Mouse (Mus musculus) 3T3-L1 (cell line): ENCODE results near the gene Flt1.

Experiments used
- DNase-seq: peaks from one replicate; pipeline ENCODE4 v3.0.0-alpha.2; 2015; ENCODE audit warnings: low read depth, low spot score

Gene Flt1

GRCm38 (mm10) chr5:147724945-147725830, 623 bp downstream of the Flt1 start:
- no peak for DNase-seq

DNA sequence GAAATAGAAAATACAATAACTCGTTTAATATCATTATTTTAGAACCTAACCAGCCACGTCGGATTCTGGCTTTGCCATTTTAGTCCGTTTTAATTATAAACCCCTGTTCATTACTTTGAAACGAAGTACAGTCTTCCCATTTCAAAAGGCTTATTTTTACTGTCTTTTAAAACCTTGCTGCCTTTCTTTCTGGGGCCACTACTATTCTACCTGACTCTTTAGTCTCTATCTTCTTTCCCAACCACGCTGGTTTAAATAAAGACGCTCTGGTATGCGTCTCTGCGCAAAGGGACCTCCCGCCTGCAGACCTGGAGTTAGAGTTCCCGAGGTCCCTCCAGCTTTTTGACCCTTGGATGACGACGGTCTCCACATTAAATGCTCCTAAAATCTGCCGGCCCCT, 1.4 kb downstream of the Flt1 start:
- no peak for DNase-seq

GRCm38 (mm10) chr5:147723811-147724210, 2.0 kb downstream of the Flt1 start:
- no peak for DNase-seq

DNA sequence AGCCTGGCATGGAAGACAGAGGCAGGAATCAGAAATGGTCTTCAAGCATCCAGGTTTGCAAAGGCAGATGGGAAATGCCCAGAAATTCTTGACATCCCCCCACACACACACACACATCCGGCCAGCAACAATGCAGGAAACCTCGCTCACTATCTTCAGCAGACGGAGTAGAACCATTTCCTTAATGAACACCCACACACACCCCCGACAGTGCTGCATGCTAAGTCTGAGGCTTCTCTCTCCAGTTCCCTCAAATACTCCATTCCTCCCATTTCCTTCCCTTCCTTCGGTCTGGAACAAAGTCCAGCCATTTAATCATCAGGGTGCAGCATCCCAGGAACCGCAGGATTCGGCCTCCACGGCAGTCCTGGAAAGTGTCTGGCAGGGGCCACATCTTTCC, 4.4 kb downstream of the Flt1 start:
- DNase-seq, result no peak

- DNase-seq, result no peak
Observed at GRCm38 (mm10) chr5:147718335-147718734, 7.5 kb downstream of the Flt1 start.

- peak; percentile 13 for DNase-seq
Observed at GRCm38 (mm10) chr5:147716697-147717217, 9.1 kb downstream of the Flt1 start.

- no peak for DNase-seq
Observed at GRCm38 (mm10) chr5:147716276-147716675, 9.5 kb downstream of the Flt1 start.

GRCm38 (mm10) chr5:147715391-147715790, 10.4 kb downstream of the Flt1 start:
- no peak for DNase-seq

GRCm38 (mm10) chr5:147708500-147708899, 17.3 kb downstream of the Flt1 start:
- DNase-seq, result peak; percentile 39

GRCm38 (mm10) chr5:147707479-147707878, 18.3 kb downstream of the Flt1 start:
- peak; percentile 98 for DNase-seq

DNA sequence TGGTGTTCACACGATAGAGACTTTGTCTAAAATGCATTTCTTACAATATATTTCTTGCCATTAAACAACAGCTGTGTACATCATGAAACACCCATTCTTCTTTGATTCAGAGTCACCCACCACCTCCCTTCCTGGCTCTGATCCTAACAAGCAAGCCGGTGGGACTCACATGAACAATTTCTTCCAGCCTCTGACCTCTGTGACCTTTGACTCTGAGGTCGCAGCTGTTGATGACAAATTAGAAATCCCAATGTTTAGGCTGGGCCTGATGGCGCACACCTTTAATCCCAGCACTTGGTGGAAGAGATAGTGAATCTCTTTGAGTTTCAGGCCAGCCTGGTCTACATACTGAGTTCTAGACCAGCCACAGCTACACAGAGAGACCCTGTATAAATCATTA, 20.9 kb downstream of the Flt1 start:
- no peak for DNase-seq

- DNase-seq, result peak; percentile 94
Observed at GRCm38 (mm10) chr5:147702423-147702822, 23.4 kb downstream of the Flt1 start.

DNA sequence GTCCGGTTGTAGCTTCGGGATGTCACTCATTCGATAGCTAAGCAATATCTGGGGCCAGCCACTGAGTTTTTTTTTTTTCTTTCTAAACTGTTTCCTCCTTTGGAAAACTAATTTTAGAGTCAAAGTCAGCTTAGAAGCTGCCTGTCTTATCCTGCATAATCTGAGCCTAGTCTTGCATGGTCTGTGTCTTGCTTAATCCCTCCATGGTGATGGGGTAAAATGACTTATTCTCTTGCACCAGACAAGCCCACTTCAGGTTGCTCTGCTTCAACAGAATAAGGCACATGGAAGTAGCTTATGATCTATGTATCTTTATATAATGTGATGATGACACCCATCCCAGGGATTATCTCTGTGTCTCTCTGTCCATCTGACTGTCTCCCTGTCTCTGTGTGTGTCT, 24.8 kb downstream of the Flt1 start:
- DNase-seq, result no peak

DNA sequence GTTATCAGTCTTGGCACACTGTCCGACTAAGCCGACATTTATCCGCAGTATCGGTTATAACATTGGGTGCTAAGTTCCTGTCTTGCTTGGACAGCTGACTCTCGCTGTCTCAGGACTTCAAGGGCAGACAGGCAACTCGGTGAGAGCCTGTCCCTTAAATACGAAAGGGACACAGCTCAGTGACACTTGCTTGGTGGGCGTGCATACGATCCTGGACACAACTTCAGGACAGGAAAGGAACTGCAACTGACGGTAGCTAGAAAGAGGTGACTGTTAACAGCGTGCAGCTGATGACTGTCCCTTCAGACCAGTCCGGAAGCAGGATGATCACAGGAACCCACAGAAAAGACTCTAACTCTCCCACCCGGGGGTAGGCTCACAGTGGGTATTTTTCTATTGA, 27.8 kb downstream of the Flt1 start:
- DNase-seq, result no peak

GRCm38 (mm10) chr5:147697165-147697564, 28.6 kb downstream of the Flt1 start:
- no peak for DNase-seq

DNA sequence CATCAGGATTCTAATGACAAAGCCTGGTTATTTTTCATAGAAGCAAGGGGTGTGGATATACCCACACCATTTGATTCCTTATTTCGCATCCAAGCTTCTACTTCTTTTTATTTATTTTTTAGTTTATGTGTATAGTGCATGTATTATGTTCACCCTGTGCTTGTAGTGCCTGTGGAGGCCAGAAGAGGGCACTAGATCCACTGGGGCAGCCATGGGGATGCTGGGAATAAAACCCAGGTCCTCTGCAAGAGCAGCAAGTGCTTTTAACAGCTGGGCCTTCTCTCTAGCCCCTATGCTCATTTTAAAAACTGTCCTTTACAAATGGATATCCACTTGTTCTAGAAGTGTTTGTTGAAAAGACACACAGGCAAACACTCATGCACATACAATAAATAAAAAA, 33.2 kb downstream of the Flt1 start:
- DNase-seq, result no peak

- DNase-seq, result no peak
Observed at GRCm38 (mm10) chr5:147683707-147684323, 42.0 kb downstream of the Flt1 start.

DNA sequence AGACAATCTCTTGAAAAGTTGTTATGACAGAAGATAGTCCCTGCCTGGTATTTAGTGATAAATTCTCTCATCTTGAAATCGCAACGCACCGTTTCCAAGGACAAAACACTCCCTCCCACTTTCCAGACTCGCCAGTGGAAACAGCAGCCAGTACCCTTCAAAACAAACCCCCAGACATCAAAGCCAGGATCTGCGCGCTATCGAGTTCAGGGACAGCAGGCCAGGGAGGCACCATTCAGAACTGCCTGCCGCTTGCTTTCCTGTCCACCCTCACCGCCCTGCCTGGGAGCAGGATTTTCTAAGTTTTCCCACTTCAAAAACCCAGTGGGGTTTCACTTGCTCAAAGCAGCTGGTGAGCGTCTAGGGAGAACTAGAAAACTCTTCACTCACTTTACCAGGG, 44.6 kb downstream of the Flt1 start:
- DNase-seq, result no peak

DNA sequence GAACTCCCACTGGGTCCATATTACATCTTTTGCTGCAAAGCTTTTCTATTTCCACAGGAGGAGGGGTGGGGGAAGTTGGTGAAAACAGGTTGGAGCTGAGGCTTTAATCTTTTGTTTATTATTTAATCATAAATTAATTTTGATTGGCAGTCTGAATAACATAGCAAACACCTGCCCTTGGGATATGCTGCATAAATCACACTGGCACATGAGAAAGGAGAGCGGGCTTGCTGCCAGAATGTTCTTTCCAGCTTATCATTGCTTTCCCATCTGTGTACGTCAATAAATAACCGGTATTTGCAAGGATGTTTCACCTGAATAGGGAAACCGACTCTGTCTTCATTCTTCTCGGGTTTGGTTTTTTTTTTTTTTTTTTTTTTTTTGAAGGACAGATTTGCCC, 45.1 kb downstream of the Flt1 start:
- no peak for DNase-seq

DNA sequence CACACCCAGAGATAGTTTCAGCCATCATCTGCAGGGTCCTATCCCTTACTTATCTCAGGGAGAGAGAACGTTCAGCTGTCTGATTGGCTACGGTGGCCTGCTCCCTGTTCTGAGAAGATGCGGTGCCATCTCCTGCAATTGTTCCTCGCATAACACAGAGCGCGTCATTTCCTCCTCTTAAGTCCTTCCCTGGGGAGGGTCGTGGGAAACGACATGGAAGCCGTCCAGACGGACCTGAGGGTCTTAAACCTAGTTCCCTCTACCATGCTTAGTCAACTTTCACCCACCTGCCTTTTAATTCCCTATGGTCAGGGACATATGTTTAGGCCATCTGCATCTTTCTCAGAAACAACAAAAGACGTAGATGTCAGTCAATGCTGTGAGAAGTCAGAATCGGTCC, 46.5 kb downstream of the Flt1 start:
- no peak for DNase-seq

- no peak for DNase-seq
Observed at GRCm38 (mm10) chr5:147675791-147676190, 50.0 kb downstream of the Flt1 start.

GRCm38 (mm10) chr5:147671765-147672424, 53.9 kb downstream of the Flt1 start:
- no peak for DNase-seq
